Mouse (Mus musculus) Patski (cell line): ENCODE data around the gene Napepld. TPM values are rescaled to one million over a fixed set of nuclear protein-coding genes. Genes with fewer than 3 reads are reported as not detected.

ENCODE experiments used
- ATAC-seq: fragments of 100-300 bp; one replicate; pipeline ENCODE4 v1.8.0; 2021
- CTCF ChIA-PET: fragments of 350-600 bp; sonication (Branson Sonifier 250); formaldehyde crosslinking; loops from one replicate; lab custom pipeline; 2022; ENCODE audit warnings: inconsistent platforms; lab: Charles Lee
- POLR2A ChIA-PET: fragments of 350-600 bp; sonication (Branson Sonifier 250); formaldehyde crosslinking; loops from one replicate; lab custom pipeline; 2022; ENCODE audit warnings: antibody characterized with exemption, inconsistent platforms; lab: Charles Lee
- DNase-seq: peaks from one replicate; pipeline ENCODE4 v3.0.0-alpha.2; 2011; ENCODE audit warnings: low read depth, low spot score
- H3K27me3 ChIP-seq: fragments of 371-371 bp; one replicate; pipeline ENCODE4 v1.5.1; 2021
- CTCF ChIP-seq: fragments of 100-300 bp; IDR thresholded peaks from one replicate; pipeline ENCODE4 v1.5.1; 2021
- in situ Hi-C: fragments of 300-500 bp; cut with MboI; formaldehyde crosslinking; loops from 3 replicates; pipeline ENCODE4 v1.11.1; 2018; ENCODE audit warnings: low pct_unique_long_range_greater_than_20kb, mixed read lengths
- polyA plus RNA-seq: library from polyadenylated mRNA; unstranded; gene quantifications from one replicate; pipeline ENCODE4 v1.2.3, GENCODE M21; 2021

Gene Napepld
- polyA plus RNA-seq, 1 experiment from 2014 or later, result 5.2 TPM

- POLR2A ChIA-PET, result interaction anchor here (1.8 kb wide), 1 partner anchor 34 kb away, joined by 7 read pairs; the partner anchor contains the start of gene Napepld
- in situ Hi-C loops, result loop anchor here (5.0 kb wide), 1 partner anchor 83 kb away; no protein-coding TSS in a partner anchor
- no peaks in the 10 kb centered on the region for H3K27me3 ChIP-seq
- CTCF ChIA-PET, result interaction anchor here (1.0 to 1.8 kb wide), 11 partner anchors 9 to 90 kb away, joined by 3 to 12 read pairs (median 6); partner anchors contain the start of genes Armc10, Fbxl13 and Napepld
- DNase-seq (no peak), ATAC-seq (no peak)
- TF ChIP-seq CTCF, result no peak
Measured at GRCm38 (mm10) chr5:21735100-21735499, 33.9 kb upstream of the Napepld start.

- in situ Hi-C loops, result no loop called here
- TF ChIP-seq CTCF, result peak; percentile 72
- ATAC-seq (peak; percentile 46), DNase-seq (no peak)
- POLR2A ChIA-PET, result interaction anchor here (0.8 to 1.6 kb wide), 3 partner anchors 21 to 32 kb away, joined by 3 to 7 read pairs (median 4); partner anchors contain the start of gene Napepld
- CTCF ChIA-PET, result interaction anchor here (0.7 to 2.9 kb wide), 8 partner anchors 10 to 81 kb away, joined by 3 to 9 read pairs (median 4); partner anchors contain the start of gene Napepld
- no peaks in the 10 kb centered on the region for H3K27me3 ChIP-seq
Measured at GRCm38 (mm10) chr5:21732930-21733329, 31.7 kb upstream of the Napepld start.

- TF ChIP-seq CTCF, result no peak
- ATAC-seq, result peak; percentile 46
- no peaks in the 10 kb centered on the region for H3K27me3 ChIP-seq
- POLR2A ChIA-PET, result interaction anchor here (0.8 to 1.6 kb wide), 3 partner anchors 20 to 31 kb away, joined by 3 to 7 read pairs (median 4); partner anchors contain the start of gene Napepld
- in situ Hi-C loops, result no loop called here
- CTCF ChIA-PET, result interaction anchor here (0.6 to 2.9 kb wide), 9 partner anchors 9 to 80 kb away, joined by 3 to 9 read pairs (median 4); partner anchors contain the start of gene Napepld
- DNase-seq, result no peak
Measured at GRCm38 (mm10) chr5:21732177-21732911, 31.1 kb upstream of the Napepld start.

- POLR2A ChIA-PET, result no interaction called here
- in situ Hi-C loops, result no loop called here
- no peaks in the 10 kb centered on the region for H3K27me3 ChIP-seq
- CTCF ChIA-PET, result no interaction called here
- DNase-seq (no peak), ATAC-seq (no peak)
- no peak for TF ChIP-seq CTCF
Measured at GRCm38 (mm10) chr5:21729107-21729506, 27.9 kb upstream of the Napepld start.

GRCm38 (mm10) chr5:21724872-21725271, 23.7 kb upstream of the Napepld start:
- no peak for DNase-seq
- ChIA-PET POLR2A (no interaction called here), CTCF (no interaction called here)
- no peak for ATAC-seq
- in situ Hi-C loops, result no loop called here
- no peaks in the 10 kb centered on the region for H3K27me3 ChIP-seq
- no peak for TF ChIP-seq CTCF

GRCm38 (mm10) chr5:21724427-21724826, 23.2 kb upstream of the Napepld start:
- in situ Hi-C loops, result no loop called here
- DNase-seq (no peak), ATAC-seq (no peak)
- H3K27me3 ChIP-seq, result no peaks in the 10 kb centered on the region
- ChIA-PET POLR2A (no interaction called here), CTCF (interaction anchor here (2.2 kb wide), 1 partner anchor 9 kb away, joined by 9 read pairs; no protein-coding TSS in a partner anchor)
- TF ChIP-seq CTCF, result no peak

GRCm38 (mm10) chr5:21719209-21719608, 18.0 kb upstream of the Napepld start:
- ATAC-seq (no peak), DNase-seq (no peak)
- in situ Hi-C loops, result no loop called here
- no peaks in the 10 kb centered on the region for H3K27me3 ChIP-seq
- CTCF ChIA-PET, result no interaction called here
- POLR2A ChIA-PET, result no interaction called here
- no peak for TF ChIP-seq CTCF

GRCm38 (mm10) chr5:21718546-21718945, 17.4 kb upstream of the Napepld start:
- POLR2A ChIA-PET, result no interaction called here
- in situ Hi-C loops, result no loop called here
- no peak for TF ChIP-seq CTCF
- no peaks in the 10 kb centered on the region for H3K27me3 ChIP-seq
- ATAC-seq (no peak), DNase-seq (no peak)
- CTCF ChIA-PET, result no interaction called here

GRCm38 (mm10) chr5:21717165-21717715, 16.0 kb upstream of the Napepld start:
- ChIA-PET CTCF (no interaction called here), POLR2A (no interaction called here)
- no peak for DNase-seq
- H3K27me3 ChIP-seq, result no peaks in the 10 kb centered on the region
- in situ Hi-C loops, result no loop called here
- TF ChIP-seq CTCF, result no peak
- no peak for ATAC-seq

GRCm38 (mm10) chr5:21714447-21714846, 13.3 kb upstream of the Napepld start:
- no peak for ATAC-seq
- DNase-seq, result no peak
- CTCF ChIA-PET, result interaction anchor here (1.3 to 1.7 kb wide), 2 partner anchors 8 to 9 kb away, joined by 3 read pairs; no protein-coding TSS in a partner anchor
- POLR2A ChIA-PET, result no interaction called here
- in situ Hi-C loops, result no loop called here
- peaks cover 6% of the 10 kb centered on the region for H3K27me3 ChIP-seq
- no peak for TF ChIP-seq CTCF
